Mouse (Mus musculus): ENCODE results near the gene Npas3.

GRCm38 (mm10) chr12:53321944-53322343 lies 73.5 kb downstream of the Npas3 start:
- TF ChIP-seq CTCF (IDR thresholded peaks at IDR 0.05; ENCODE audit: control insufficient read depth, insufficient read depth, insufficient read length) (no peak), CEBPB (IDR thresholded peaks at IDR 0.05; ENCODE audit: low read depth) (no peak), MAX (IDR thresholded peaks at IDR 0.05) (no peak), USF1 (IDR thresholded peaks at IDR 0.05; ENCODE audit: low read depth) (no peak), MYOG (IDR thresholded peaks at IDR 0.05; ENCODE audit: control insufficient read depth, extremely low read depth, insufficient read length) (no peak)

All from C2C12 (cell line).